Mouse (Mus musculus) hindbrain, postnatal 0 days (tissue): ENCODE results near the gene Ccnt2. TPM values are rescaled to one million over a fixed set of nuclear protein-coding genes. Genes with fewer than 3 reads are reported as not detected.

ENCODE experiments used
- ATAC-seq: fragments of 200-750 bp; cut with Nextera tagmentation; 2 replicates; pipeline ENCODE4 v1.8.0; 2017; ENCODE audit warnings: mild to moderate bottlenecking, moderate TSS enrichment, moderate library complexity
- DNase-seq: peaks from one replicate; pipeline ENCODE4 v3.0.0-alpha.2; 2015; ENCODE audit warnings: low spot score
- H3K27ac ChIP-seq: fragments of 300-500 bp; sonication (generic); 2 replicates; pipeline ENCODE4 v1.5.1; 2014; ENCODE audit warnings: mild to moderate bottlenecking
- H3K27me3 ChIP-seq: fragments of 300-500 bp; sonication (generic); 2 replicates; pipeline ENCODE4 v1.6.1; 2014; ENCODE audit warnings: low read length, mixed read lengths; ENCODE audit not compliant: insufficient read depth
- H3K36me3 ChIP-seq: fragments of 300-500 bp; sonication (generic); 2 replicates; pipeline ENCODE4 v1.6.1; 2014; ENCODE audit warnings: low read length, mixed read lengths; ENCODE audit not compliant: insufficient read depth
- H3K4me1 ChIP-seq: fragments of 300-500 bp; sonication (generic); 2 replicates; pipeline ENCODE4 v1.6.1; 2014; ENCODE audit warnings: antibody characterized with exemption, low read length, mixed read lengths; ENCODE audit not compliant: insufficient read depth
- H3K4me2 ChIP-seq: fragments of 300-500 bp; sonication (generic); 2 replicates; pipeline ENCODE4 v1.6.1; 2014; ENCODE audit warnings: low read depth, mild to moderate bottlenecking, low read length, moderate library complexity, mixed read lengths
- H3K4me3 ChIP-seq: fragments of 300-500 bp; sonication (generic); 2 replicates; pipeline ENCODE4 v1.5.1; 2014; ENCODE audit warnings: low read length
- H3K9ac ChIP-seq: fragments of 300-500 bp; sonication (generic); replicated peaks from 2 replicates; pipeline ENCODE4 v1.6.1; 2014; ENCODE audit warnings: mild to moderate bottlenecking, low read length, moderate library complexity, mixed read lengths
- H3K9me3 ChIP-seq: fragments of 300-500 bp; sonication (generic); 2 replicates; pipeline ENCODE4 v1.6.1; 2016; ENCODE audit warnings: low read length, mixed read lengths
- CTCF ChIP-seq: IDR thresholded peaks from 2 replicates; pipeline ENCODE4 v1.5.1; 2016; ENCODE audit warnings: antibody characterized with exemption, control low read depth, low read depth
- WGBS: fragments of 180-500 bp; shearing (Covaris S2); extraction: QIAGEN DNeasy Blood & Tissue Kit; methylation state at CpG from one replicate; pipeline ENCODE4 v1.1.7; 2014; 5-methylcytosine and 5-hydroxymethylcytosine counted together
- polyA plus RNA-seq: library from polyadenylated mRNA; unstranded; fragments of >200 nt; fragmentation: Nextera tagmentation; extraction: Ambion mirVana; gene quantifications from 2 replicates; pipeline ENCODE4 v1.2.1, GENCODE M21; 2015
- total RNA-seq: library from RNA; depleted of rRNA; stranded (reverse); fragments of >200 nt; gene quantifications from 2 replicates; pipeline ENCODE4 v1.2.3, GENCODE M21; 2014

Gene Ccnt2
- total and polyA plus RNA-seq, 2 experiments from 2014 or later, result 28.8 to 39.0 TPM

GRCm38 (mm10) chr1:127773198-127773802, 664 bp upstream of the Ccnt2 start:
- H3K4me1 ChIP-seq, result peaks cover 9% of the 10 kb centered on the region
- H3K9me3 ChIP-seq, result no peaks in the 10 kb centered on the region
- H3K27me3 ChIP-seq, result no peaks in the 10 kb centered on the region
- ATAC-seq (peak; percentile 36), DNase-seq (no peak)
- peak overlapping the region; percentile 89 for H3K4me3 ChIP-seq
- H3K36me3 ChIP-seq, result no peaks in the 10 kb centered on the region
- H3K9ac ChIP-seq, result peak overlapping the region; percentile 63
- WGBS, result 1% methylated on average over 14 of the region's 14 CpGs
- H3K27ac ChIP-seq, result peak overlapping the region; percentile 86
- TF ChIP-seq CTCF, result no peak
- H3K4me2 ChIP-seq, result peak overlapping the region; percentile 70

- Histone ChIP-seq H3K27me3 (no peaks in the 10 kb centered on the region), H3K9ac (peak overlapping the region; percentile 87), H3K4me3 (peak overlapping the region; percentile 89), H3K4me1 (peaks cover 9% of the 10 kb centered on the region), H3K36me3 (no peaks in the 10 kb centered on the region), H3K27ac (peak overlapping the region; percentile 93), H3K9me3 (no peaks in the 10 kb centered on the region), H3K4me2 (peak overlapping the region; percentile 75)
- DNase-seq, result peak; percentile 48
- ATAC-seq, result peak; percentile 33
- WGBS, result under 1% methylated on average over 31 of the region's 31 CpGs
- TF ChIP-seq CTCF, result no peak
These were observed 527 bp downstream of the Ccnt2 start for GRCm38 (mm10) chr1:127774501-127774880.

GRCm38 (mm10) chr1:127775206-127775720, 1.3 kb downstream of the Ccnt2 start:
- ATAC-seq (no peak), DNase-seq (no peak)
- peak overlapping the region; percentile 87 for H3K9ac ChIP-seq
- H3K9me3 ChIP-seq, result no peaks in the 10 kb centered on the region
- WGBS, result 11% methylated on average over 10 of the region's 10 CpGs
- H3K36me3 ChIP-seq, result no peaks in the 10 kb centered on the region
- H3K27ac ChIP-seq, result no peak overlapping the region
- H3K4me1 ChIP-seq, result peaks cover 9% of the 10 kb centered on the region
- no peak for TF ChIP-seq CTCF
- H3K4me3 ChIP-seq, result peak overlapping the region; percentile 89
- peak overlapping the region; percentile 75 for H3K4me2 ChIP-seq
- no peaks in the 10 kb centered on the region for H3K27me3 ChIP-seq

GRCm38 (mm10) chr1:127776246-127776645, 2.3 kb downstream of the Ccnt2 start:
- Histone ChIP-seq H3K36me3 (no peaks in the 10 kb centered on the region), H3K9ac (no peak overlapping the region), H3K4me2 (peak overlapping the region; percentile 75), H3K27me3 (no peaks in the 10 kb centered on the region), H3K9me3 (no peaks in the 10 kb centered on the region), H3K27ac (no peak overlapping the region), H3K4me3 (no peak overlapping the region), H3K4me1 (peaks cover 9% of the 10 kb centered on the region)
- no peak for ATAC-seq
- DNase-seq, result no peak
- WGBS, result 64% methylated on average over 6 of the region's 6 CpGs
- TF ChIP-seq CTCF, result no peak

- H3K4me2 ChIP-seq, result no peak overlapping the region
- H3K27me3 ChIP-seq, result no peaks in the 10 kb centered on the region
- no peaks in the 10 kb centered on the region for H3K36me3 ChIP-seq
- ATAC-seq (no peak), DNase-seq (no peak)
- no peak overlapping the region for H3K27ac ChIP-seq
- H3K9ac ChIP-seq, result no peak overlapping the region
- H3K9me3 ChIP-seq, result no peaks in the 10 kb centered on the region
- peaks cover 9% of the 10 kb centered on the region for H3K4me1 ChIP-seq
- 96% methylated on average over 3 of the region's 3 CpGs for WGBS
- TF ChIP-seq CTCF, result no peak
- H3K4me3 ChIP-seq, result no peak overlapping the region
These were observed 4.6 kb downstream of the Ccnt2 start for GRCm38 (mm10) chr1:127778611-127779010.

GRCm38 (mm10) chr1:127780142-127780541, 6.2 kb downstream of the Ccnt2 start:
- no peaks in the 10 kb centered on the region for H3K36me3 ChIP-seq
- H3K4me2 ChIP-seq, result no peak overlapping the region
- 32% methylated on average over 3 of the region's 3 CpGs for WGBS
- DNase-seq, result no peak
- H3K4me3 ChIP-seq, result no peak overlapping the region
- no peak overlapping the region for H3K9ac ChIP-seq
- no peak for ATAC-seq
- H3K27me3 ChIP-seq, result no peaks in the 10 kb centered on the region
- peaks cover 9% of the 10 kb centered on the region for H3K4me1 ChIP-seq
- no peak for TF ChIP-seq CTCF
- no peak overlapping the region for H3K27ac ChIP-seq
- H3K9me3 ChIP-seq, result no peaks in the 10 kb centered on the region

- H3K9ac ChIP-seq, result no peak overlapping the region
- no peak overlapping the region for H3K27ac ChIP-seq
- peaks cover 9% of the 10 kb centered on the region for H3K4me1 ChIP-seq
- WGBS, result 64% methylated on average over 2 of the region's 2 CpGs
- TF ChIP-seq CTCF, result no peak
- ATAC-seq, result no peak
- H3K9me3 ChIP-seq, result no peaks in the 10 kb centered on the region
- H3K4me3 ChIP-seq, result no peak overlapping the region
- H3K27me3 ChIP-seq, result no peaks in the 10 kb centered on the region
- no peak for DNase-seq
- no peaks in the 10 kb centered on the region for H3K36me3 ChIP-seq
- H3K4me2 ChIP-seq, result no peak overlapping the region
These were observed 6.9 kb downstream of the Ccnt2 start for GRCm38 (mm10) chr1:127780849-127781248.
